Mouse (Mus musculus) stomach, embryonic 16.5 days (tissue): ENCODE results near the gene Dazap2. TPM values are rescaled to one million over a fixed set of nuclear protein-coding genes. Genes with fewer than 3 reads are reported as not detected.

Source experiments
- ATAC-seq: fragments of 200-750 bp; cut with Nextera tagmentation; 2 replicates; pipeline ENCODE4 v1.8.0; 2017; ENCODE audit warnings: moderate number of reproducible peaks, moderate TSS enrichment; ENCODE audit not compliant: insufficient read depth, low FRiP score
- H3K27ac ChIP-seq: fragments of 300-500 bp; sonication (generic); 2 replicates; pipeline ENCODE4 v1.5.1; 2014; ENCODE audit warnings: low read length
- H3K27me3 ChIP-seq: fragments of 300-500 bp; sonication (generic); 2 replicates; pipeline ENCODE4 v1.6.1; 2014; ENCODE audit warnings: low read length, control low read depth, mixed read lengths; ENCODE audit not compliant: control insufficient read depth, insufficient read depth
- H3K36me3 ChIP-seq: fragments of 300-500 bp; sonication (generic); 2 replicates; pipeline ENCODE4 v1.6.1; 2014; ENCODE audit warnings: low read length; ENCODE audit not compliant: control insufficient read depth, insufficient read depth
- H3K4me1 ChIP-seq: fragments of 300-500 bp; sonication (generic); 2 replicates; pipeline ENCODE4 v1.6.1; 2014; ENCODE audit warnings: low read length, control low read depth, mixed read lengths; ENCODE audit not compliant: control insufficient read depth, insufficient read depth
- H3K4me2 ChIP-seq: fragments of 300-500 bp; sonication (generic); 2 replicates; pipeline ENCODE4 v1.6.1; 2014; ENCODE audit warnings: low read depth, low read length, mixed read lengths
- H3K4me3 ChIP-seq: fragments of 300-500 bp; sonication (generic); replicated peaks from 2 replicates; pipeline ENCODE4 v1.5.1; 2014; ENCODE audit warnings: mild to moderate bottlenecking, low read length
- H3K9ac ChIP-seq: fragments of 300-500 bp; sonication (generic); 2 replicates; pipeline ENCODE4 v1.6.1; 2014; ENCODE audit warnings: low read length
- H3K9me3 ChIP-seq: fragments of 300-500 bp; sonication (generic); replicated peaks from 2 replicates; pipeline ENCODE4 v1.6.1; 2016; ENCODE audit warnings: low read length, control low read depth; ENCODE audit not compliant: control insufficient read depth
- WGBS: fragments of 180-500 bp; shearing (Covaris S2); extraction: QIAGEN DNeasy Blood & Tissue Kit; methylation state at CpG from one replicate; pipeline ENCODE4 v1.1.7; 2014; 5-methylcytosine and 5-hydroxymethylcytosine counted together
- polyA plus RNA-seq: library from polyadenylated mRNA; unstranded; fragments of >200 nt; fragmentation: Nextera tagmentation; extraction: Ambion mirVana; gene quantifications from 2 replicates; pipeline ENCODE4 v1.2.1, GENCODE M21; 2015

Gene Dazap2
- polyA plus RNA-seq, 1 experiment from 2014 or later, result 194 TPM

- WGBS, result 85% methylated on average over 5 of the region's 5 CpGs
These were observed 45.7 kb downstream of the Dazap2 start for GRCm38 (mm10) chr15:100660805-100661204.

GRCm38 (mm10) chr15:100664813-100665274 is 49.7 kb downstream of the Dazap2 start:
- Histone ChIP-seq H3K4me3 (no peak overlapping the region), H3K27ac (no peak overlapping the region), H3K27me3 (no peaks in the 10 kb centered on the region), H3K9me3 (no peaks in the 10 kb centered on the region), H3K36me3 (no peaks in the 10 kb centered on the region), H3K9ac (0 out of 2 replicates have a peak overlapping the region, but pooled peaks have one; percentile 3), H3K4me2 (no peak overlapping the region), H3K4me1 (peaks cover 16% of the 10 kb centered on the region; the same call in 1 of the 2 replicates)
- peak; percentile 22; the same call in 1 of the 2 replicates for ATAC-seq
- WGBS, result 73% methylated on average over 9 of the region's 9 CpGs

More at GRCm38 (mm10) chr15:100660805-100661204, 45.7 kb downstream of the Dazap2 start:
- H3K27ac ChIP-seq, result no peak overlapping the region
- H3K27me3 ChIP-seq, result no peaks in the 10 kb centered on the region
- no peaks in the 10 kb centered on the region for H3K9me3 ChIP-seq
- no peaks in the 10 kb centered on the region for H3K36me3 ChIP-seq
- H3K4me2 ChIP-seq, result no peak overlapping the region
- ATAC-seq, result no peak
- 0 out of 2 replicates have a peak, but pooled peaks cover 8% of the 10 kb centered on the region for H3K4me1 ChIP-seq
- H3K4me3 ChIP-seq, result no peak overlapping the region
- no peak overlapping the region for H3K9ac ChIP-seq

- Histone ChIP-seq H3K4me1 (peaks cover 16% of the 10 kb centered on the region; the same call in 1 of the 2 replicates), H3K9me3 (no peaks in the 10 kb centered on the region), H3K27ac (peak overlapping the region; percentile 7; the same call in 1 of the 2 replicates), H3K4me2 (no peak overlapping the region), H3K27me3 (no peaks in the 10 kb centered on the region), H3K9ac (no peak overlapping the region), H3K4me3 (no peak overlapping the region), H3K36me3 (no peaks in the 10 kb centered on the region)
- ATAC-seq, result no peak
- WGBS, result 31% methylated on average over 9 of the region's 9 CpGs
These were observed 50.5 kb downstream of the Dazap2 start for GRCm38 (mm10) chr15:100665411-100666218.

GRCm38 (mm10) chr15:100666219-100666696 is 51.1 kb downstream of the Dazap2 start:
- H3K4me1 ChIP-seq, result peaks cover 16% of the 10 kb centered on the region; the same call in 1 of the 2 replicates
- H3K27me3 ChIP-seq, result no peaks in the 10 kb centered on the region
- H3K36me3 ChIP-seq, result no peaks in the 10 kb centered on the region
- H3K9ac ChIP-seq, result no peak overlapping the region
- 0 out of 2 replicates have a peak overlapping the region, but pooled peaks have one; percentile 1 for H3K27ac ChIP-seq
- no peak overlapping the region for H3K4me2 ChIP-seq
- H3K9me3 ChIP-seq, result no peaks in the 10 kb centered on the region
- 3% methylated on average over 7 of the region's 7 CpGs for WGBS
- no peak overlapping the region for H3K4me3 ChIP-seq
- no peak for ATAC-seq

GRCm38 (mm10) chr15:100666851-100667250 is 51.7 kb downstream of the Dazap2 start:
- Histone ChIP-seq H3K27ac (peak overlapping the region; percentile 28; the same call in 1 of the 2 replicates), H3K9ac (0 out of 2 replicates have a peak overlapping the region, but pooled peaks have one; percentile 7), H3K4me3 (no peak overlapping the region), H3K4me2 (peak overlapping the region; percentile 14; the same call in 1 of the 2 replicates), H3K4me1 (peaks cover 16% of the 10 kb centered on the region; the same call in 1 of the 2 replicates), H3K36me3 (no peaks in the 10 kb centered on the region), H3K27me3 (no peaks in the 10 kb centered on the region), H3K9me3 (no peaks in the 10 kb centered on the region)
- no peak for ATAC-seq
- WGBS, result 30% methylated on average over 12 of the region's 12 CpGs

- H3K4me3 ChIP-seq, result no peak overlapping the region
- H3K9ac ChIP-seq, result 0 out of 2 replicates have a peak overlapping the region, but pooled peaks have one; percentile 7
- no peak for ATAC-seq
- no peak overlapping the region for H3K27ac ChIP-seq
- H3K27me3 ChIP-seq, result no peaks in the 10 kb centered on the region
- WGBS, result 53% methylated on average over 6 of the region's 6 CpGs
- no peaks in the 10 kb centered on the region for H3K9me3 ChIP-seq
- peaks cover 16% of the 10 kb centered on the region; the same call in 1 of the 2 replicates for H3K4me1 ChIP-seq
- H3K4me2 ChIP-seq, result 0 out of 2 replicates have a peak overlapping the region, but pooled peaks have one; percentile 14
- no peaks in the 10 kb centered on the region for H3K36me3 ChIP-seq
These were observed 52.3 kb downstream of the Dazap2 start for GRCm38 (mm10) chr15:100667420-100667819.

GRCm38 (mm10) chr15:100667871-100668545 is 52.9 kb downstream of the Dazap2 start:
- no peaks in the 10 kb centered on the region for H3K27me3 ChIP-seq
- no peak overlapping the region for H3K9ac ChIP-seq
- H3K9me3 ChIP-seq, result no peaks in the 10 kb centered on the region
- WGBS, result 77% methylated on average over 5 of the region's 5 CpGs
- no peak overlapping the region for H3K4me2 ChIP-seq
- H3K4me1 ChIP-seq, result peaks cover 16% of the 10 kb centered on the region; the same call in 1 of the 2 replicates
- H3K27ac ChIP-seq, result no peak overlapping the region
- no peak for ATAC-seq
- H3K4me3 ChIP-seq, result no peak overlapping the region
- no peaks in the 10 kb centered on the region for H3K36me3 ChIP-seq

GRCm38 (mm10) chr15:100669337-100669736 is 54.2 kb downstream of the Dazap2 start, which contains the start of gene Bin2:
Gene Bin2 (minus strand): TSS chr15:100669553.
- H3K36me3 ChIP-seq, result no peaks in the 10 kb centered on the region
- ATAC-seq, result no peak
- 81% methylated on average over 20 of the region's 20 CpGs for WGBS
- H3K9ac ChIP-seq, result no peak within 1 kb of the TSS
- no peak within 1 kb of the TSS for H3K4me2 ChIP-seq
- peaks cover 10% of the 10 kb centered on the region; the same call in 1 of the 2 replicates for H3K4me1 ChIP-seq
- H3K9me3 ChIP-seq, result no peaks in the 10 kb centered on the region
- no peaks in the 10 kb centered on the region for H3K27me3 ChIP-seq
- H3K27ac ChIP-seq, result no peak within 1 kb of the TSS
- peak within 1 kb of the TSS; percentile 18 for H3K4me3 ChIP-seq
